ENCODE assay signal across 13 mouse cellular contexts in the genomic region with DNA sequence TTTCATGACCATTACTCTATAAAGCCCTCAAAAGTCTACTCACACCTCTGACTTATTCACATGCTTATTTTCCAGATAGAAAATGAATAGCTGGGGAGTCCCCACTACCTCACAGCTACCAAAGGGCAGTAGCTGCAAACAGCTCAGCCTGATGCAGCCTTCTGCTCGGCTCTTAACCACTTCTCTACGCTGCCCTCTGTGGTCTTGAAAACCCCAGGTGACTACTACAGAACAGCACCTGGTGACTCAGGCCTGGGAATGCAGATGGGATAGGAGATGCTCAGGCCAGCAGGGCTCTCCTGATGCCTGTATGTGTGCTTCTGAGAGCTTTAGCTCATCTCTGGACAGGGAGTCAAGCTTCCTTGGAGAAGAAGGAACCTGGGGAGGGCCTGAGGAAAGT.
"Had no signal": no experiment of that assay in that cellular context is flagged by ENCODE, and none has a peak within 500 bp of the region (broad histone marks: within the 10 kb centered on the region; RNA-seq: fewer than 3 reads in every experiment).

No protein-coding gene starts in this region.

- DNase-seq: kidney, adult 11 months; kidney, postnatal 10 days; kidney, postnatal 4 days; left cerebral cortex, postnatal 4 days; lung, adult 18-20 months; retina, postnatal 1 day; right cerebral cortex, postnatal 4 days; spleen, adult 18-20 months had no signal

- H3K27me3 ChIP-seq: limb, embryonic 13.5 days; midbrain, embryonic 12.5 days; neural tube, embryonic 15.5 days had no signal

- H3K27ac ChIP-seq: limb, embryonic 13.5 days; liver, embryonic 14.5 days; midbrain, embryonic 12.5 days; neural tube, embryonic 15.5 days had no signal

- H3K4me1 ChIP-seq: midbrain, embryonic 12.5 days had no signal

- H3K36me3 ChIP-seq: limb, embryonic 13.5 days; midbrain, embryonic 12.5 days; neural tube, embryonic 15.5 days had no signal

- H3K4me3 ChIP-seq: limb, embryonic 13.5 days; midbrain, embryonic 12.5 days; neural tube, embryonic 15.5 days had no signal

- H3K9ac ChIP-seq: limb, embryonic 13.5 days; liver, embryonic 14.5 days; midbrain, embryonic 12.5 days; neural tube, embryonic 15.5 days had no signal

- H3K4me2 ChIP-seq: limb, embryonic 13.5 days; midbrain, embryonic 12.5 days; neural tube, embryonic 15.5 days had no signal

- ATAC-seq: midbrain, embryonic 16.5 days had no signal

- H3K9me3 ChIP-seq: limb, embryonic 13.5 days; midbrain, embryonic 12.5 days; neural tube, embryonic 15.5 days had no signal
